Mouse (Mus musculus): ENCODE data around the gene Trim2.

The Trim2 gene

DNA sequence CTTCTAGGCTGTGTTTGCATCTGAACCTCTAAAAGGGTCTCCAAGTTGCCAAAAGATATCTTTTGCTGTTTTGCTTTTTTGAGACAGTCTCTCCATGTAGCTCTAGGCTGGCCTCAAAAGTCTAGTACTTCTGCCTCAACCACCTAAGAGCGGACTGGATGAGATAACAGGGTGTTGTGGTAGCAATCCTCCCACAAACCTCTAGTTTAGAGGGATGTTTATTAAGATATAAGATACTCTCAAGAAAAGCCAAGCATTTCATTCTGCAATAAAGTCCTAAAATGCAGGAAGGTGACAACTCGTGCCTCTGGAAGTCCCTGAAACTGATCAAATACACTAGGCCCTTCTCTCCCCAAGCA is 52.2 kb downstream of the Trim2 start:
- no peak for DNase-seq (ENCODE audit: low spot score)

DNA sequence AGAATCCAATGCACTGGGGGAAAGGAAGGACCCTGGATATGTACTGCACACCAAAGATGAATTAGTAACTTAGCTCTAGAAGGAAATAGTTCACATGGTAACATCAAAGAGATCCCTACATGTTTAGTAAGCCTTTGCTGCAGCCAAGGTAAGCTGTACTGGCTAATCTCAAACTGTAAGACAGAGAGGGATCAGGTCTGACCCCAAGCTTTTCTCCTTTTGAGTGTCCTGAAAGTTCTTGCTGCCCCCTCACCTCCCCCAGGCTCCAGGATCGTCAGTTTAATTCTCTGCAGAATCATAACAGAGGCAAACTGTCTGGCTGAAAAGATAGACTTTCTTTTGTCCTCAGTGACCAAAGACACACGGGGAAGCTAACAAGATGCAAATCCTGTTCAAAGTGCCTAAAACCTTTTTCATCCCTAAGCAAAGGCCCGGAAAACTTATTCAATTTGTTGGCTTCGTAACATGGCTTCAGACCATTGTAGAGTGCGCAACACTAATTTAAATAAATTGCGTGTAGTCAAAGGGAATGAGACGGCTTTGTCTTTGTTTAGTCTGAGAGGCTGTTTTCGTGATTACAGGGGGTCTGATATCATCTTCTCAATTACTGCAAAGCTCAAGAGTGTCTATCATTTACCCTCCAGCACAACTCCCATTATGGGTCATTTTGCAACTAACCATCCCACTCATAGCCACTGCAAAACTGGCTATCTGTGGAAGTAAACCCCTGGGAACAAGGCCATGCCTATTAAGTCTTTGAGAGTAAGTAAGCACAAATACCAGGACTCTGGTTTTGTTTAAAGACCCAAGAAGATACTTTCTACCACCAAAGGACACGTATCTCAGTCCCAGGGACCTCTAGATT is 52.8 kb downstream of the Trim2 start:
- no peak for DNase-seq (ENCODE audit: low spot score)

DNA sequence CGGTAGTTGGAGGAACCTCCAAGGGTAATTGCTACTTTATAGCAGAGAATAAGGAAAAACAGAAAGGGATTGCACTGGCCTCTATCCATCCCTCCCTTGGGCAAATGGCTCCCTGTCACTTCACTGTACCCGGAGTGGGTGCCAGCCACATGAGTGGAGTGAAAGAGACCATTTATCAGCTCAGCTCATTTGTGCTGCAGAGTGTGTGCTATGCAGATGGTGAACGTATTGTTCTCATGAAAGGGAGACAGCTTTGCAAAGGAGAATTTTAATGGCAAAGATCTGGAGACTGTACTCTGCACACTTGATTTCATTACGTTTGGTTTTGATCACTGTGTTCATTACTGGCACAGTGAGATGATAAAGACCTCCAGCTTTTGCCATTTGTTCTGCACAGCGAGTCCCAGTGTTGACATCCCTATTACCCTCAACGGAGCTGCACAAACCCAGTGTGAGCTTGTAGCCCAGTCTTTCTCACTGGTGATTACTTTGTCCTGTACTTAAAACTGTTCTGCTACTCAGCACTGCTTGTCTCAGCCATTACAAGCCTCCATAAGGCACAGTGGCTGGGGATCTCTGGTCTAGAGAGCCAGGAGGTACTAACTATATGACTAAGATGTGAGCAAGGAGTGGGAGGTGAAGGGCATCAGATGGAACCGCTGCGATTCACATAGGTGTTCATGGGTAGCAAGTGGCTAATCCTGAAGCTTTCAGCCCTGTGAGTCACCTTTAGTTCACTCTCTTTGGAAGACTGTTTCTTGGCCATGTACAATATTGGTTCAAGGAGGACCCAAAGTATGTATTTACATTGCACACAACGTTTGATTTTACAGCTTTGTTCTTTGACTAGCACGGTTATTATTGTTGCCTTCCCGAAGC is 53.7 kb downstream of the Trim2 start:
- DNase-seq (ENCODE audit: low spot score), result no peak

DNA sequence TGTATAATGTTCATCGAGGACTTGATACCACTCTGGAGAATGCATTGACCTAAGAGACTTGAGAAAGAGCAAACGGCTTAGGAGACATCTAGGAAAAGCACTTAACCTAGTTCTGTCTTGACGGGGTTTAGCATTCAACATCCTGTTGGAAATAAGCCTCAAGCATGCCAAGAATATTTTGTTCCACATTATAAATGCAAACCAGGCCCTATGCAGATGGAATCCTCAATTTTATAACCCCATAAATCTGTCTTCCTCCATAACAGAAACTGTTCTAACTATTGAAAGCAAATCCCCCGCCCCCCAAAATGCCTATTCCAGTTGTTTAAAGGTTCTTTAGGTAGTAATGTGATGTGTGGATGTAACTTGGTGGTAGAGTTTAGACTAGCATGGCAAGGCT is 55.0 kb downstream of the Trim2 start:
- DNase-seq (ENCODE audit: low spot score), result no peak

DNA sequence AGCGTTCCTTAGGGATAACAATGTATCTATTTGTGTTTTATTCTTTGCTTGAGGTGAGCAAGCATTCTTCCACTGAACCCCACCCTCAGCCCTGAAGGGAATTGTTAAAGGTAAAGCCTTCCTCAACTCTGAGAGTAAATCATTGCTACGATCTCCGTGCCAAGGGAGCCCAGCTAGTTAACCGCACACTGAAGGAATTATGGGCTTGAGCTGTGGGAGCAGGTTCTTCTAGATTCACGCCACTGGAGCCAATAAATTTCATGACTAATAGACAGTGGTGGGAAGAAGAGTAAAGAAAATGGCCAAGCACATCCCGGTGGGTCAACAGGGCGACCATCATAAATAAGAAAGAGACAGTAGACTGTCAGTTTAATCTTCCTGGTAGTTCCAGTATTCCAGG is 56.4 kb downstream of the Trim2 start:
- no peak for DNase-seq (ENCODE audit: low spot score)

DNA sequence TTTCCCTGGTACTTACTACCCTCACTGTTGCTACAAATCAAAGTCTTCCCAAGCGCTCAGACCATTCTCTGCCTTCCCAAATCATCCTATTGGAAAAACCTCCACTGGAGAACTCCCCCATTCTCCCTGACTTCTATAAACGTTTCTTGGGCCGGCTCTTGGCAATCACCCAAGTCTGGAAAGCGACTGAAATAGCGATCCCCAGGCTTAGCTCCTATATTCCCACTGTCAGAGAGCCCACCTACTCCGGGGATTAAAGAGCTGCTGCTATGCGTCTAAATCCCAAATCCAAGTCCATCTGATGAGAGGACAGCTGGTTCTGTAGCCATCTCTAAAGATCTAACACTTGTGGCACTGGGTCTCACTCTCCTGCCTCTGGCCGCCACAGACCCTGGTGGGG is 58.9 kb downstream of the Trim2 start:
- no peak for DNase-seq (ENCODE audit: low spot score)

DNA sequence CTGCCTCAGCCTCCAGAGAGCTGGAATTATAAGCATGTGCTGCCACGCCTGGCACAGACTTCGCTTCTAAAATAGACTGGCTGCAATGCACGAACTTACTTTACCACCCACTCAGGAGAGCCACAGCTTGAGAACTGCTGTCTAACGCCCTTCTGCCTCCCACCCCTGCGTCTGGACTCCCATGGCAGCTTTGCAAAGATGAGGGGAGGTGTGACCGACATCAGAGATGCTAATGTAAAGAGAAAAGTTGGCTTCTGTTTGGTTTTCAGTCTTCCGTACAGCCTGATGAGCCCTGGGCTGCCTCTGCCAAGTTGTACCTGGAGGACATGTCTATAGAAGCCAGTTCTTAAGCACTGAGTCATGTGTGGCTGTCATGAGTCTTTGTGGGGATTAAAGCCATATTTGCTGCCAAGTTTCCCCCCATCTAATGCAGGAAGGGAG is 60.2 kb downstream of the Trim2 start:
- DNase-seq (ENCODE audit: low spot score), result no peak

DNA sequence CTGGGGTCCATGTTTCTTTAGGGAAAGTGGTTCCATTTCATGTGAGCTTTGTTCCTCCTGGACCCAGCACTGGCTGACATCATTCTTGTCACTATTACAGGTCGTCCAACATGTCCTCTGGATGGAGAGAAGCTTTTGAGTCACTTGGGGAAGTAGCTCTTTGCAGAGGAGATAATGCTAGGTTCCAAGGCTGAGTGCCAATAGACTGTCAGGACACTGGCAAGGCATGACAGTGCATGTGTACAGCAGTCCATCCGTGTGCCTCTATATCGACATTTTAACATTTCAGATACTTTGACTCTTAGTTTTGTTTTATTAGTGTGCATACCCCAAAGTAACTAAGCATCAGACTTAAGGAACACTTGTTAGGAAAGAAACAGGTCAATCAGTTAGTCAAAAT is 63.6 kb downstream of the Trim2 start:
- no peak for DNase-seq (ENCODE audit: low spot score)

DNA sequence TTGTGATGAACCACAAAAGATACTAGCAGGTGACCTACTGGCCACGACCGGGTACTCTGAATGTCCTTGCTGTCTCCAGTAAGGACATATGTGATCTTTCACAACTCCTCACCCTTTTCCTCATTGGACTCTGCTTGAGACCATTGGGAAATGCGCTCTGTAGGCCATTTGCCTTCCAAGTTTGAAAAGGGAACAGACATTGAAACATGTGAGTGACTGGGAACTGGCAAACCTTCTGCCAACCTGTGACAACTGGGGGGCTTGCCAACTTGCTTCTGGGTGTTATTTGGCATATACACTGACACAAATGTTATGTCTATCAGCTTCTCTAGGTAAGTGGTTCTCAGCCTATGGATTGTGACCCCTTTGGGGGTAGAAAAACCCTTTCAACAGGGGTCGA is 64.2 kb downstream of the Trim2 start:
- DNase-seq (ENCODE audit: low spot score), result no peak

DNA sequence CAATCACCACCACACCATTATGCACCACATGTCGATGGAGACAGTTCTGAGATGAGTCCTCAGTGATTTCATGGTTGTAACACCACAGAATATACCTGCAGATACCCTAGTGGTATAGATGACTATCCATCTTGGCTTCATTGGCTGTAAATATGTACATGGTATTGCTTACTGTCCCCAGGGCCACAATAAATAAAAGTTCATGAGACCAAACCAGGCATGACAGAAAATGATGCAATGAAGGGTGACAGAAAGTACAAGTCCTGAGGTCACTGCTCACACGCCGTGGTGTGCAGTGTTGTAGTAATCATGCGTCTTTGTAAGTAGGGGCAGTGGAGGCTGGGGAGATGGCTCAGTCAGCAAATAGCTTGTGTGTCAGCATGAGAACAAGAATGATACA is 65.6 kb downstream of the Trim2 start:
- DNase-seq (ENCODE audit: low spot score), result no peak

DNA sequence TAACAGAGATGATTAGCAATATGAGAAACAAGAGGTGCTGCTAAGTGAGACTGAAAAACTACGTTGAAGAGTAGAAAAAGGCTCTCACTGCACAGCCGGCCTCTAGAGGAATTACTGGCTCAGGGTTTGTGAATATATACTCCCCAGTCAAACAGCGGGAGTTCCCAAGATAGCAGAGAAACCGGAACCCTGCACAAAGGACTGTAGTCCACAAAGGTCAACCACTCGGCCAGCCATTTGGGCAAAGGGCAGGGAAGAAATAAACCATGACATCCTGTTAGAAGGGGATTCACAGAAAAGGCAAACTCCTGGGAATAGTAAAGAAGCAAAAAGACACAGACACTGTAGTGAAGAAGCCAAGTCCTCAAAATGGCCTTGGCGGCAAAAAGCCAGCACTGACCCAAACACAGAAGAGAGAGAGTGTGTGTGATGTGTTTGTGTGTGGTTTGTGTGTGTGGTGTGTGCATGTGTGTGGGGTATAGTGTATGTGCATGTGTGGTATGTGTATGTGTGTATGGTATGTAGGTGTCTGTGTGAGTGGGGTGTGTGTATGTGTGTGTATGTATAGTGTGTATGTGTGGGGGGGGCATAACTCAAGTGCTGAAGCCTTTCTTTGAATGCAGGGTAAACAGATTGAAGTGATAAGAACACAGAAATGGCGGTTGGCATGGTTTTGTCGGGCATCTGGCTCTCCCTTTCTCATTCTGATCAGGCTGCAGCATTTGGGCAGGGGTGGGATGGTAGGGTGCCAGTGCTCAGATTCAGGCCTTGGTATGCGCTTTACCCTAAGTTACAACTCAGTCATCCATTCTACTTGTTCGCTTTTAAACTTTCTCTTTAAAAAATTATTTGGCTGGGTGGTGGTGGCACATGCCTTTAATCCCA is 71.0 kb downstream of the Trim2 start:
- DNase-seq (ENCODE audit: low spot score), result no peak

DNA sequence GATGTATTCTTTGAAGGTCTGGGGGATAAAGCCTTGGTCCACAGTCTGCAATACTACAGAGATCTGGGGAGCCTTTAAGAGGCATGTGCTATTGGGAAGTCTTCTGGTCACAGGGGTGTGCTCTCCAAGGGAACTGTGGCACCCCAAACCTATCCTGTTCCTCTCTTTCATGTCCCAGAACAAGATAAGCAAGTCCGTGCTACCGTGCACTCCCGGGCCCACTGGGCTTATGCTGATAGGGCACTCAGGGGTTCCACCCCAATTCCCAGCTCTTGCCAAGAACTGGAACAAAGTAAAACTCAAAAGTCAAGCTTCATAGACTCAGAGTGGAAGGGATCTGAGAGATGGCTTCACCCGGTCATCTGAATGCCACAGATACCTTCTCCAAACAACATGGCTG is 72.1 kb downstream of the Trim2 start:
- DNase-seq (ENCODE audit: low spot score), result no peak

DNA sequence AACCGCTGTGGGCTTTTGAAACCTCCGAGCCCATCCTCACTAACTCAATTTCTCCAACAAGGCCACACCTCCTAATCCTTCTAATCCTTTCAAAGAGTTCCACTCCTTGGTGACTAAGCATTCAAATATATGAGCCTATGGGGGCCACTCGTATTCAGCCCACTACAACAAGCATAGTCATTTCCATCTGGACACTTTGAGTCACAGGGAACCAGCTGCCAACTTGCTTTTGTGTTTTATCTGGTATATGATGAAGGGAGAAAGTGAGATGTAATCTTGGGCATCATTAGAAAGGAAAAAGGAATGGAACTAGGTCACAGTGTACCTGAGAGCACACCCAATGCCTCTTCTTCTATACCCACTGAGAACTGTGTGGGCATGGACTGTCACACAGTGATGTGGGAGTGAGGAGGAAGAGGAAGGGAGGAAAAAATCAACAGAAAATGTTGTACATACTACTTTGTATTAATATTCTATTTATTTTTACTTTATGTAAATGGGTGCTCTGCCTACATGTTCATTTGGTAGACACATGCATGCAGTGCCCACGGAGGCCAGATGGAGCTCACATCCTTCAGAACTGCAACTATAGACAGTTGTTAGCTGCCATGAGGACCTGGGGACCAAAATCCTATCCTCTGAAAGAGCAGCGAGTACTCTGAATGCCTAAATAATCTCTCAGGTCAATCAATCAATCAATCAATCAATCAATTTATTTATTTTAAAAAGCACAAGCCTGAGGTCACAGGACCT is 72.8 kb downstream of the Trim2 start:
- DNase-seq (ENCODE audit: low spot score), result no peak

DNA sequence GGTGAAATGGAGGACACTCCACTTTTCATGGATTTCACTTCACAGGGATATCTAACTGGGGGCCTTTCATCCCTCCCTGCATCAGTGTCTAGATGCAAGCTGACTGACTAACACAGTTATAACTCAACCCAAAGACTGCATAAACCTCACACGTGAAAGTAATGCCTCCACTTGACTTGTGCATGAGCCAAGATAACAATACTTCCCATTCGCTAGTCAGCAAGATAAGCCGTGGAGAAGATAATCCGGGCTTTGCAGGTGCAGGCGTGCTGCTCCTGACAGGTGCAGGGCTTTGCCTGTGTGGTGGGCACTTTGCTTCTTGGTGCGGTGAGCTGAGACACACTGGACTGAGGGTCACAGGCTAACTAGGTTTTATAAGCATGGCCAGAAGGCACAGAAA is 74.4 kb downstream of the Trim2 start:
- no peak for DNase-seq (ENCODE audit: low spot score)

DNA sequence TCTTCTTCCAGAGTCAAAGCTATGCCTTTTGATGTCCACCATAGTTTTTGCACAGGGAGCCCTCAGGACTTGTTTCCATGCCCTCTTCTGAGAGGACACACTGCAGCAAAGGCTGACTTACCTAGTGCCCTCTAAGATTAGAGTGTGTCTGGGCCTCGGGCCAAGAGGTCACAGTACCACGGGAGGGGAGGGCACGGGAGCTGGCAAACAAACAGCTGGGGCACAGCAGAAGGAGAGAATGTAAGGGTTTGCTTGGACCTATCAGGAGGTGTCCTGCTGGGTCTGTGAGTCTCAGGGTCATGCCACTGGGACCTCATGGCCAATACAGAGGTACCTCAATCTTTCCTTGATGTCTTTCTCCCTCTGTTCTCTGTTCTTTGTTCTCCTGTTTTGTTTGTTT is 75.7 kb downstream of the Trim2 start:
- no peak for DNase-seq (ENCODE audit: low spot score)

DNA sequence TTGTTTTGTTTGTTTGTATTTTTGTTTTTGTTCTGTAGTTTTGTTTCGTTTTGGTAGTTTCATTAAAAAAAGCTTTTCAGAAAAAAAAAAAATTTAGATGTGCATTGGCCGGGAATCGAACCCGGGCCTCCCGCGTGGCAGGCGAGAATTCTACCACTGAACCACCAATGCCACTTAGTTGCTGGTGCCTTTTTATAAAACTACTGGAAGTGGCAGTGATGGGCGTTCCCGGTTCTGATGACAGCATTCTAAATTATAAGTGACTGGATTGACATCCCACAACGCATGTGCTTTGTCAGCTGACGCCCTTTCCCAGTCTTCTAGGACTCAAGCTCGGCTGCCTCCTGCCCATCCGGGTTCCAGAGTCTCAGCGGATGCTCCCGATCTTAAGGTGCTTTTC is 77.8 kb downstream of the Trim2 start:
- DNase-seq (ENCODE audit: low spot score), result no peak

DNA sequence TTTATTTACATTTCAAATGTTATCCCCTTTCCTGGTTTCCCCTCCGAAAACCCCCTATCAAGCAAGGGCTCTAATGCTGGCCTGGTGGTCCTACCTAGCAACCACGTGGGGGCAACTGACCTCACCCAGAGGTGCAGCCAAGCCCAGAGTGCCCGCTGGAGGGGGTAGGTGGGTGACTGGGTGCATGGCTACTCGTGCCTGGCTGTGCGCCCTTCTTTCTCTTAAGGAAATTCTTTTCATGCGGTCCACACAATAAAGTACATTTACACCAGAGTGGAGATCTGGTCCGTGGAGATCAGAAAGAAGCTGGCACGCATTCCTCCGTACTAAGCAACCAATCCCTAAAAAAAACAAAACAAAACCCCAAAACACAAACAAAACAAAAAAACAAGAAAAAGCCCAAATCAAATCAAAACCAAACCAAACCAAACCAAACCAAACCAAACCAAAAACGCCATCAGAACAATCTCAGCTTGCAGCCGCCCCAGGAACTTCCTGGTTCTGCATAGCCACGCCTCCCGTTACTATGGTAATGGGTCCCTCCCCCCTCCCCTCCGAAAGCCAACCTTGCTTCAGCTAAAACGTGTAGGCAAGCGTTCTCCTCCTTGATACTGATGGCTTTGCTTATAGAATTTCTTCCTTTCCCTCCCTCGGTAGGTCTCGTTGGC is 78.3 kb downstream of the Trim2 start:
- DNase-seq (ENCODE audit: low spot score), result no peak

DNA sequence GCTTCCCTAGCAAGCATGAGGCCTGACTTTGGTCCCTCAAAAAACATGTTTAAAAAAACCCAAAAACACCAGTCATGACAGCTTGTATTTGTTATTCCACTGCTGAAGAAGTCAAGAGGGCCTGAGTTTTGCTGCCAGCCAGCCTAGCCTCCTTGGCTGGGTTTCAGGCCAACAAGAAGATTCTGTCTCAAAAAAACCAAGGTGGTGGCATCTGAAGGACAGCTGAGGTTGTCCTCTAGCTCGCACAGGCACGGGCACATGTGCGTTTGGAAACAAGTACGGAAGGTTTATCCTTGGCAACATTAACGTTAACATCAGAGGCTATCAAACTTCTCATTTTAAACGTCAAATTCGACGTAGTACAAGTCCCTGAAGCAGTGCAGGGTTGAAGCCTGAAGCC is 79.0 kb downstream of the Trim2 start:
- no peak for DNase-seq (ENCODE audit: low spot score)

DNA sequence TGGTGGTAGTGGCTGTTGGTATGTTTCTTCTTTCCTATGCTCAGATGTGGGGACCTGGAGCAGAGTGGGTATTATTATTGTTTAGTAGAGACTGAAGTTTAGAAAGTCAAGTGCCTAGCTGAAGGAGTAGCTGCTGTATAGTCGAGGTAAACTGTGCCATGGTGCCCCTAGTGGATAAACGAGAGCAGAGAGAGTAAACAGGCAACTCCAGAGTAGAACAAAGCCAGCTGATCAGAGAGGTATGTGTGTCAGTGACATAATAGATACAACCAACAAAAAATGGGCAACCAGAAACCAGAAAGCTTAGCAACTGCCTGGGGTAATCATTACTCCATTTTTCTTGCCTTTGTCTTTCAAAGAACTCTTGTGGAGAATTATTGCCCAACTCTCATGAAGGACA is 81.7 kb downstream of the Trim2 start:
- DNase-seq (ENCODE audit: low spot score), result no peak

DNA sequence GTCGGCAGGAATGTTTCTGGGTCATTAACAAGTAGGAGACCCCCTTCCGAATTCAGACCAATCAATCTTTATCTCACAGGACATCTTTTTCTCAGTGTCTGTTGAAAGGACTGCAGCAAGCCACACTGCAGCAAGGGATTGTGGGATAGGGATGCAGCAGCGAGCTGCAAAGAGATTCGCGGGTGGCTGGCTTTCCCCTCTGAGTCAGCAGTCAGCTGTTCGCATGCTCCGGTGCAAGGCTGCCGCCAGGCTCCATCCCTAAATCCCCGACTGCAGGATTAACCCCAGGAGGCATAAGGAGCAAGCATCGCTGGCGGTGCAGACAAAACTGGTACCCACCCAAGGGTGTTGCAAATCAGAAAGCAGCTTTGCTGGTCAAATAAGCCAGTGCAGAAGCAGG is 85.9 kb downstream of the Trim2 start:
- DNase-seq (ENCODE audit: low spot score), result no peak

DNA sequence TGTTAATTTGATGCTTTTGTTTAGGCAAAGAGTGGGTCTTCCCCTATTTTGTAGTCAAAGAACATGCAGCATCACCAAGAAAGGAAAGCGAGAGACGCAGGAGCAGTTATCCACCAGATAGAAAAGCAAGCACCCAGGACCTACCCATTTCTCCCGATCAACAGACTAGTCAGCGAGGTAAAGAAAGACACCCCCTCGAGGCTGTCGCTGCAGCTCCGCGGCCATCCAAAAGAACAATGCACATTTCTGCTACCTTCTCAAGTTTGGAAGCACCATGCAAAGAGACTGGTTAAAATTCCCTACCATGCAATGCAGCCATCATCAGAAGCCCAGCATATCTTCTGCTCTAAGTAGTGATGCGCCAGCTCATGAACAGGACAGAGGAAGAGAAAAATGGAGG is 86.4 kb downstream of the Trim2 start:
- no peak for DNase-seq (ENCODE audit: low spot score)

Data from spleen, adult 12 weeks (tissue).